Mouse (Mus musculus) limb, embryonic 12.5 days (tissue): ENCODE results near the gene Il22ra1. TPM values are rescaled to one million over a fixed set of nuclear protein-coding genes. Genes with fewer than 3 reads are reported as not detected.
A peak's percentile ranks its signal among the peaks of the same experiment; 100 is the strongest.

Source experiments
- ATAC-seq: fragments of 200-750 bp; cut with Nextera tagmentation; 2 replicates; pipeline ENCODE4 v1.8.0; 2017; ENCODE audit warnings: low read depth, moderate TSS enrichment; ENCODE audit not compliant: insufficient number of reproducible peaks, insufficient read depth, low FRiP score, low TSS enrichment
- H3K27ac ChIP-seq: fragments of 300-500 bp; sonication (generic); 2 replicates; pipeline ENCODE4 v1.5.1; 2016; ENCODE audit warnings: mild to moderate bottlenecking, moderate library complexity
- H3K27me3 ChIP-seq: fragments of 300-500 bp; sonication (generic); 2 replicates; pipeline ENCODE4 v1.6.1; 2016; ENCODE audit warnings: mild to moderate bottlenecking, moderate library complexity
- H3K36me3 ChIP-seq: fragments of 300-500 bp; sonication (generic); 2 replicates; pipeline ENCODE4 v1.6.1; 2016; ENCODE audit warnings: mild to moderate bottlenecking, moderate library complexity
- H3K4me1 ChIP-seq: fragments of 300-500 bp; sonication (generic); replicated peaks from 2 replicates; pipeline ENCODE4 v1.6.1; 2016
- H3K4me2 ChIP-seq: fragments of 300-500 bp; sonication (generic); 2 replicates; pipeline ENCODE4 v1.6.1; 2016; ENCODE audit warnings: mild to moderate bottlenecking, moderate library complexity
- H3K4me3 ChIP-seq: fragments of 300-500 bp; sonication (generic); replicated peaks from 2 replicates; pipeline ENCODE4 v1.5.1; 2016; ENCODE audit warnings: mild to moderate bottlenecking
- H3K9ac ChIP-seq: fragments of 300-500 bp; sonication (generic); replicated peaks from 2 replicates; pipeline ENCODE4 v1.6.1; 2016; ENCODE audit warnings: mild to moderate bottlenecking, moderate library complexity
- H3K9me3 ChIP-seq: fragments of 300-500 bp; sonication (generic); 2 replicates; pipeline ENCODE4 v1.6.1; 2016; ENCODE audit warnings: mild to moderate bottlenecking, moderate library complexity
- WGBS: fragments of 180-500 bp; shearing (Covaris S2); methylation state at CpG from one replicate; pipeline ENCODE4 v1.1.7; 2016; 5-methylcytosine and 5-hydroxymethylcytosine counted together
- polyA plus RNA-seq: library from polyadenylated mRNA; unstranded; fragments of >200 nt; fragmentation: Nextera tagmentation; extraction: Ambion mirVana; gene quantifications from 2 replicates; pipeline ENCODE4 v1.2.1, GENCODE M21; 2016

The Il22ra1 gene
- polyA plus RNA-seq, 1 experiment from 2014 or later = not detected

- Histone ChIP-seq H3K9me3 (peaks cover 14% of the 10 kb centered on the region), H3K36me3 (no peaks in the 10 kb centered on the region), H3K4me3 (no peak overlapping the region), H3K9ac (no peak overlapping the region), H3K4me1 (peaks cover 13% of the 10 kb centered on the region), H3K27me3 (no peaks in the 10 kb centered on the region; the same call in 1 of the 2 replicates), H3K27ac (no peak overlapping the region), H3K4me2 (no peak overlapping the region)
- ATAC-seq = no peak
- 32% methylated on average over 4 of the region's 4 CpGs for WGBS
These were observed 30.4 kb downstream of the Il22ra1 start for GRCm38 (mm10) chr4:135758331-135758730.

GRCm38 (mm10) chr4:135758825-135759224 is 30.9 kb downstream of the Il22ra1 start:
- H3K9me3 ChIP-seq = peaks cover 13% of the 10 kb centered on the region
- no peak overlapping the region for H3K4me3 ChIP-seq
- peaks cover 13% of the 10 kb centered on the region for H3K4me1 ChIP-seq
- no peak overlapping the region for H3K27ac ChIP-seq
- WGBS = 42% methylated on average over 6 of the region's 6 CpGs
- H3K4me2 ChIP-seq = no peak overlapping the region
- no peak for ATAC-seq
- H3K9ac ChIP-seq = no peak overlapping the region
- no peaks in the 10 kb centered on the region for H3K36me3 ChIP-seq
- H3K27me3 ChIP-seq = no peaks in the 10 kb centered on the region; the same call in 1 of the 2 replicates

GRCm38 (mm10) chr4:135759356-135759976 is 31.5 kb downstream of the Il22ra1 start, which contains the start of gene Myom3:
Myom3 (plus strand) TSS chr4:135759715.
- Histone ChIP-seq H3K36me3 (no peaks in the 10 kb centered on the region), H3K27ac (no peak within 1 kb of the TSS), H3K27me3 (no peaks in the 10 kb centered on the region; the same call in 1 of the 2 replicates), H3K4me3 (no peak within 1 kb of the TSS), H3K4me2 (no peak within 1 kb of the TSS), H3K4me1 (peaks cover 13% of the 10 kb centered on the region), H3K9ac (no peak within 1 kb of the TSS), H3K9me3 (peaks cover 6% of the 10 kb centered on the region; the same call in 1 of the 2 replicates)
- ATAC-seq = no peak
- 56% methylated on average over 10 of the region's 10 CpGs for WGBS

GRCm38 (mm10) chr4:135761048-135761447 is 33.1 kb downstream of the Il22ra1 start:
- H3K4me1 ChIP-seq = peaks cover 13% of the 10 kb centered on the region

GRCm38 (mm10) chr4:135761569-135761968 is 33.6 kb downstream of the Il22ra1 start:
- WGBS = 71% methylated on average over 7 of the region's 7 CpGs
- Histone ChIP-seq H3K4me1 (peaks cover 13% of the 10 kb centered on the region), H3K4me2 (no peak overlapping the region), H3K27me3 (no peaks in the 10 kb centered on the region; the same call in 1 of the 2 replicates), H3K9me3 (no peaks in the 10 kb centered on the region), H3K9ac (no peak overlapping the region), H3K36me3 (no peaks in the 10 kb centered on the region), H3K4me3 (no peak overlapping the region), H3K27ac (no peak overlapping the region)
- no peak for ATAC-seq

More at GRCm38 (mm10) chr4:135761048-135761447, 33.1 kb downstream of the Il22ra1 start:
- ATAC-seq = no peak
- 66% methylated on average over 8 of the region's 8 CpGs for WGBS
- H3K9me3 ChIP-seq = no peaks in the 10 kb centered on the region
- H3K27ac ChIP-seq = no peak overlapping the region
- no peaks in the 10 kb centered on the region; the same call in 1 of the 2 replicates for H3K27me3 ChIP-seq
- H3K36me3 ChIP-seq = no peaks in the 10 kb centered on the region
- no peak overlapping the region for H3K4me2 ChIP-seq
- H3K4me3 ChIP-seq = no peak overlapping the region
- no peak overlapping the region for H3K9ac ChIP-seq

- no peak overlapping the region for H3K27ac ChIP-seq
- H3K4me1 ChIP-seq = peaks cover 13% of the 10 kb centered on the region
- 9% methylated on average over 19 of the region's 19 CpGs for WGBS
- no peaks in the 10 kb centered on the region for H3K9me3 ChIP-seq
- peak; percentile 74; the same call in 1 of the 2 replicates for ATAC-seq
- H3K27me3 ChIP-seq = no peaks in the 10 kb centered on the region; the same call in 1 of the 2 replicates
- H3K36me3 ChIP-seq = no peaks in the 10 kb centered on the region
- H3K4me2 ChIP-seq = peak overlapping the region; percentile 58
- H3K9ac ChIP-seq = peak overlapping the region; percentile 48; the same call in 1 of the 2 replicates
- peak overlapping the region; percentile 37 for H3K4me3 ChIP-seq
These were observed 34.4 kb downstream of the Il22ra1 start for GRCm38 (mm10) chr4:135762251-135762906.

- H3K27ac ChIP-seq = no peak overlapping the region
- no peak overlapping the region for H3K4me2 ChIP-seq
- no peak for ATAC-seq
- H3K36me3 ChIP-seq = no peaks in the 10 kb centered on the region
- peaks cover 13% of the 10 kb centered on the region for H3K4me1 ChIP-seq
- H3K9ac ChIP-seq = no peak overlapping the region
- no peaks in the 10 kb centered on the region for H3K9me3 ChIP-seq
- WGBS = 86% methylated on average over 13 of the region's 13 CpGs
- H3K4me3 ChIP-seq = no peak overlapping the region
- no peaks in the 10 kb centered on the region; the same call in 1 of the 2 replicates for H3K27me3 ChIP-seq
These were observed 36.7 kb downstream of the Il22ra1 start for GRCm38 (mm10) chr4:135764700-135765099.

- Histone ChIP-seq H3K4me2 (no peak overlapping the region), H3K36me3 (no peaks in the 10 kb centered on the region), H3K27ac (no peak overlapping the region), H3K4me1 (peaks cover 13% of the 10 kb centered on the region), H3K27me3 (no peaks in the 10 kb centered on the region; the same call in 1 of the 2 replicates), H3K9ac (no peak overlapping the region), H3K4me3 (no peak overlapping the region), H3K9me3 (no peaks in the 10 kb centered on the region)
- ATAC-seq = no peak
- WGBS = 67% methylated on average over 8 of the region's 8 CpGs
These were observed 37.7 kb downstream of the Il22ra1 start for GRCm38 (mm10) chr4:135765707-135766106.

GRCm38 (mm10) chr4:135766976-135767375 is 39.0 kb downstream of the Il22ra1 start:
- Histone ChIP-seq H3K36me3 (no peaks in the 10 kb centered on the region), H3K27ac (no peak overlapping the region), H3K9me3 (no peaks in the 10 kb centered on the region), H3K4me3 (no peak overlapping the region), H3K4me1 (peaks cover 8% of the 10 kb centered on the region), H3K9ac (no peak overlapping the region), H3K27me3 (no peaks in the 10 kb centered on the region), H3K4me2 (no peak overlapping the region)
- 77% methylated on average over 3 of the region's 3 CpGs for WGBS
- no peak for ATAC-seq

GRCm38 (mm10) chr4:135768572-135769526 is 40.9 kb downstream of the Il22ra1 start:
- 62% methylated on average over 14 of the region's 14 CpGs for WGBS
- Histone ChIP-seq H3K9me3 (no peaks in the 10 kb centered on the region), H3K27ac (no peak overlapping the region)

More at GRCm38 (mm10) chr4:135768572-135769526, 40.9 kb downstream of the Il22ra1 start:
- no peaks in the 10 kb centered on the region for H3K36me3 ChIP-seq
- H3K4me3 ChIP-seq = no peak overlapping the region
- H3K4me1 ChIP-seq = no peaks in the 10 kb centered on the region
- H3K4me2 ChIP-seq = no peak overlapping the region
- ATAC-seq = no peak
- no peak overlapping the region for H3K9ac ChIP-seq
- no peaks in the 10 kb centered on the region for H3K27me3 ChIP-seq
